Mouse (Mus musculus) frontal cortex, adult 2 months (tissue): Measurements from ENCODE around the gene Apip. TPM values are rescaled to one million over a fixed set of nuclear protein-coding genes. Genes with fewer than 3 reads are reported as not detected.
A peak's percentile ranks its signal among the peaks of the same experiment; 100 is the strongest.

Experiments
- DNase-seq, 2 experiments: peaks; one replicate each; pipeline ENCODE4 v3.0.0; 2022; ENCODE audit warnings: low spot score in 1 of 2; ENCODE audit errors: extremely low spot score in 1 of 2
- polyA plus RNA-seq: library from polyadenylated mRNA; depleted of rRNA; stranded (reverse); fragments of >200 nt; gene quantifications from 2 replicates; pipeline ENCODE4 v1.2.3, GENCODE M21; 2012; rRNA removed

The Apip gene
- polyA plus RNA-seq, 1 experiment = 31.7 TPM

DNA sequence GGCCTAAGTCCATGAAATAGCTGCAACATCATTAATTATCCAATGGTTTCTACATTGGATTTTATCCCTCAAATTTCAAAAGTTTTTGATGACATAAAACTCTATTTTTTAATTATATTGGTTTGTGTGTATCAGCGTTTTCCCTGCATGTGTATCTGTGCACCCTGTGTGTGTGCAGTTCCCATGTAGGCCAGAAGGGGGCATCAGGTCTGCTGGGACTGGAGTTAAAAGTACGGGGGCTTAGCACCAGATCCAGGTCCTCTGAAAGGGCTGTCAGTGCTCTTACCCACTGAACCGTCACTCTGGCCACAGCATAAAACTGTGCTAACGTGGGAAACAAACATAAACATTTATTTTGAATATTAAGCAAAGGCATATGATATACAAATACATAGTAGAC, 14.6 kb downstream of the Apip start:
- DNase-seq = no peak

DNA sequence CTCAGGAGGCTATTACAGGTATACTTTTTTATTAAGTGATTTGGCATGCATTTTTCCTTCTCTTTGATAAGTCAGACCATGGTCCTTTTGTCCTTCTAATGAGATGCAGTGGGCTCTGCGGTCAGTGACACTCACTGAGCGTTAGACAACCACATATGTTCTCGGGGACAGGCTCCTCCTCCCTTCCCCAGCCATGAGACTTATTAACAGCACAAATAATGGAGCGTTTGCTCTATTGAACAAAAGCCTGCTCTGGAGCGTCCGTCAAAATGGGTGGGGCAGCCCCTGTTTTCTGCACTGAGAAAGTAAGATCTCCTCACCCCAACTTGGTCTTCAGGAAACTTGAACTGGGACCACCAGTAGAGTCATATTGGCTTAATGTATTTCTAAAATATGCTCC, 16.0 kb downstream of the Apip start:
- DNase-seq = no peak

DNA sequence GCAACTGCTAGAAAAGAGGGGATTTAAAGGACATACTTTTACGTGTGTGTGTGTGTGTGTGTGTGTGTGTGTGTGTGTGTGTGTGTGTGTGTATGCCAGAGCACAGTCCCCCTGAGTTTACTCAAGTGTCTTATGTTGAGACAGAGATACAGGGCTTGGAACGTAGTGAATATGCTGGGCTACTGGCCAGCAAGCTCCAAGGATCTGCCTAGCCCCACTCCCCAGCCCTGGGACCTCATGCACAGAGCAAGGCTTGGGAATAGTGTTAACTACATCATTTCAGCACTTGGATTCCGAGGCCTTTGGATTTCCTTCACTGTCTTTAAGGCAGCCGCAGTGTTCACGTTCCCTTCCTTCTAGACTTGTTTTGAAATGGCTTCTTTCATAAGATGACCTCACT, 29.1 kb downstream of the Apip start:
- no peak for DNase-seq

DNA sequence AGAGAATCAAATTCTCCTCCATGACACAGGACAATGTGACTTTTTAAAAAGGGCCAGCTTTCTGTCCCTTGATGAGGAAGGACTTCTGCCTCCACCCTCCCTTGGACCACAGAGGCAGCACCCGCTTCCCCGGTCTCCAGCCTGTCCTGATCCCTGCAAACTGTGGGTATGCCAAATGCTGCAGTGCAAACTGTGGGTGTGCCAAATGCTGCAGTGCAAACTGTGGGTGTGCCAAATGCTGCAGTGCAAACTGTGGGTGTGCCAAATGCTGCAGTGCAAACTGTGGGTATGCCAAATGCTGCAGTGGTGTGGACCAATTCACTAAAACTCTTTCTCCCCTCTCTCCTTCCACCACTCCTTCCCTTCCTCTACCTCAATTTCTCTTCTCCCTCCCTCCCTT, 32.7 kb downstream of the Apip start:
- no peak for DNase-seq

DNA sequence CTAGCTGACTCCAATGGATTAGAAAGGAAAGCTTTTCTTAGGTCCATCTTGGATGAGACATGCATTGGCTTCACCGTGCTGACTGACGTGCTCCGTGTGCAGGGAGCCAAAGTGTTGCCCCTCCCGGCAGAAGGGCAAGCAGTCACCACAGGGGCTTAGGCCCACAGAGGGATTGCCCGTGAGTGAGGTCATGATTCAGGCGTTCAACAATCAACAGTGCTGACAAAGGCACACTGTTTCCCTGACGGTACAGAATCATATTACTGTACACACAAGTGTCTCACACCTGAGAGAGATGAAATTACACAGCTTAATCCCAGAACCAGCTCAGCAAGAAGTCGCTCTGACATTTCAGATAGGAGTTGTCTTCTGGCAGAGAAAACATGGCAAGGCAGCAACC, 38.2 kb downstream of the Apip start:
- DNase-seq = no peak

DNA sequence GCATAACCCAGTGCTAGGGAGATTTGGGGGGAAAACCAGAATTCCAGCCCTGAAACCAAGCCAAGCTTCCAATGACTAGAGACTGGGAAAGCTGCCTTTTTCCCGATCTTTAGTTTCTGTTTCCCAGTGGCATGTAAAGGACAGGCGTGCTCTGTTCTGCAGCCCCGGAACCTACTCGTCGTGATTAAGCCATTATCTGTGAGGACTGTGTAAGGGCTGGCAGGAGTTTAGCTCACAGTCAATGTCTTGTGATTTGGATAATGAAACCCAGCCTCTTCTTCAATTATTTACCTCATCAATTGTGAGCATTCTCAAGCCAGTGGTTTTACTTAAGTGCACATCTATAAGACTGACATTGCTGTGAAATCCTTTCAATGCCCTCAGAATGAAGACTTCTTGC, 43.7 kb downstream of the Apip start:
- no peak for DNase-seq

DNA sequence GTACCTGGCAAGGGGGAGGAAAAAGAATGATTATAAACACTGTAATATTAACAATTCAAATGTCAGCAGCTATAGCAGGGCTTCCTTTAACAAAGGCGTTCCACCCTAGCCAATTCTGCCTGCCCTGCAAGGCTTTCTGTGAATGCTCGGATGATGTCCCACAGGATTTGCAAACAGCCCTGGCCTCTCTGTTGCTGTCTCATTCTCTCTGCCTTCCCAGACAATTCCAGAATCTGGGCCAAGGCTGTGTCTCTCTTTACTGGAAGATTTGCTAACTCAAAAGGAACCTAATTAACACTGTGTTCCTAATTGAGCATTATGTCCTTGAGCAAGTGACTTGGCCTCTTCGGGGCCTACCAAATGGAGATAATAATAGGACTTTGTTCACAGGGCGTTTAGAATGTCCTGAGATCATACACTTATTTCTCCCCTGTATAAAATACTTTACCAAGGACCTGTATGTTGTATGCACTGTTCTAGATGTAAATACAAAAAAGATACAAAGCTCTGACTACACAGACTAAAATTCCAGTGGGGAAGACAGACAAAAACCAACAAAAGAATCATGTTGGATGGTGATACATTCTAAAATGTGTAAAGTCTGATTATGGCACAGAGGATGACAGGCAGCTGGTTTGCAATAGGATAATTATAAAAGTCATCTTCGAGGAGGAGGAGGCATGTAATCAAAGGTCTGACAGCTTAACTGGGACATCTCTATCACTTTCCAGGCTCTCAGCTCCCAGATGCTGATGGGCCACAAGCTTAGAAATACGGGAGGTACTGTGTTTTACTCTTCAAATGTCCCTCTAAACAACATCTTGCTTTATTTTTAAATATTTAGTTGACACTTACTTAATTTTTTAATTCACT, 45.1 kb downstream of the Apip start:
- DNase-seq = no peak

DNA sequence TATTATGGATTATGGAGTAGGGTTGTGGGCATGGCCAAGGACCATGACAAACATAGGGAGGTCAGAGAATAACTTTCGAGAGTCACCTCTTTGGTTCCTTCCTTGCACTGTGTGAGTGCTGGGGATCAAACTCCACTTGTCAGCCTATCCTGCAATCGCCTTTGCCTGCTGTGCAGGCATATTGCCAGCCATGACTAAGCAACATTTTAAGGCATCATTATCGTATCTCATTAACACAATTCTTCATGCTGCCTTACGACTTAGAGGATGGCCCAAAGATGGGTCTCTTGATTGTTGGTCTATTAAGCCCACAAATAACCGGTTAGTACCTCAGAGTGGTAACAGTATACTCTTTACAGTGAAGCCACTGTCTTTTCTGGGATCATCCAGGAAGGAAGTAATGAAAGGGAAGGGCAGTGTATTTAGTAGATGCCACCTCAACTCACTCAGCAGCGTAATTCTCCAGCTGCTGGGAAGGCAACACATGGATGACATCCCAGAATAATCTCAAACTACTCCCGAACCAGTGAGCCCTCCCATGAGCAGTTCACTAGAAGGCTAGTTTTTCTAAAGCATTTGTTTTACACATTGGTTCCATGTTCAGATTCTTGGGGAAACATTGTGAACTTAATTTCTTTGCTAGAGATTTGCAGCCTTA, 45.9 kb downstream of the Apip start:
- DNase-seq = no peak

DNA sequence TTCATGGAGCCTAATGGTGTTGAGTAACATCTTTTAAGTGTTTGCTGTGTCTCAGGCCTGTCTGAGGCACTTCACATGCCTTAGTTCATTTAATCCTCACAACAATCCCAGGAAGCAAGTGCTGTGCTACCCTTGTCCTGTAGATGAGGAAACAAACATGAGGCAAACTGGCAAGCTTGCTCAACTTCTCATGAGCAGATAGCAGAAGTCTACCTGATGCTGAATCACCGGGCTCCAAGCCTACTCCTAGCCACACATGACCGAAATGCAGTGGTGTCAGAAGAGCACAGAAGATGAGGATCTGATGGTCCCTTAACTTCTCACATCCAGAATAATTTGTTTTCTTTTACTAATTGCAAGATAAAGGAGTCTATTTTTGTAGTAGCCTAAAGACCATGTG, 56.2 kb downstream of the Apip start:
- DNase-seq = no peak

DNA sequence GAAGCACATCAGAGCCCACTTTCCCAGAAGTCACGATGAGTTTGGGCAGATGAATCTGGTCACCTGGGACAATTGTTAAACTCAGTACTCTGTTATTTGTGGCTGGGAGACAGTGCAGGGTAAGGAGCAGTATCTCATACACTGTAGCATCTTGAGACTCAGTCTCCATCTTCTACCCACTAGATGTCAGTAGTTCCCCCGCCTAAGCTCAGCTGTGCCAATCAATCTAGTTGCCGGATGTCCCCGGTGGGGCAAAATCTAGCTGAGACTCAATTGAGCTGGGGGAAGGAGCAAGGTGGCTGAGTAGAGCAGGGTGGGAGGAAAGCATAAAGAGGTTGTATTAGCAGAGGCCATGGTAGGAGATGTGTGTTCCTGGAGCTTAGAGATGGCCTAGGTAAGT, 57.7 kb downstream of the Apip start:
- no peak for DNase-seq

DNA sequence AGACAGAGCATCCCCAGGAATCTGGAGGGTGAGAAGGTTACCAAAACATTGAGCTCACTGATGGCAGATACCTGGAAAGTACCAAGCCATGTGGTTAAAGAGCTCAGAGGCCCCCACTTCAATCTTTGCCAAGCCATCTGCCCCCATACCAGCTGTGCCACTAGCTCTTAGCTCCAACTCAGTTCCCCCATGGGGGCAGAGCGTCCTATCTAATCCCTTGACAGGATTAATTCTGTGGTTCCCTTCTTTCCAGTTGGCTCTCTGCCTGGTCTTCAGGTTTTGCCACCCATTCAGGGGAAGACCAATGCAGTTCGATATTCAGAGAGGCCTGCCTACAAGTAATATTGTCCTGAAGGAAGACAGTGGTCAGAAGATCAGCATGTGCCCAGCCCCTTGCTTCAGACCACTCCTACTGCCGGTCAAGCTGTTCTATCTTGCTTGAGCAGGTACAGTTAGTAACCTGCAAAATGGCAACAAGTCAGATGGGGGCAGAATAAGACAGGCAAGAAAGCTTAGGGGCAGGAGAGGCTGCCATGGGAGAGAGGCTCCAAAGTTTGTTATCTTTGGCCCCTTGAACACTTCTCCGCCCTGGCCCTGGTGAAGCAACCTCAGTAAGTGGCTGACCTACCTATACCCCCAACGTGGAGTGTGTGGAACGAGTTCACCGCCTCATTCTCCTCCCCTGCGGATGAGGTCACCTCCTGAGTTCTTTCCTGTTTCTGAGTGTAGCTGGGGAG, 65.2 kb downstream of the Apip start:
- peak; percentile 2 to 34 for DNase-seq

Other genes with a start within 250 kb of the Apip start
- 1.7 and 2.0 TPM in 2 replicates for gene Cd44, start 172.0 kb upstream of the Apip start, polyA plus RNA-seq
- gene Pdhx, start 162 bp upstream of the Apip start, polyA plus RNA-seq = 47.4 and 52.3 TPM in 2 replicates
- gene Ehf, start 229.6 kb downstream of the Apip start, polyA plus RNA-seq = 0.13 and 0.14 TPM in 2 replicates